Mouse (Mus musculus): ENCODE data around the gene Rnase1. TPM values are rescaled to one million over a fixed set of nuclear protein-coding genes. Genes with fewer than 3 reads are reported as not detected.

Rnase1 gene
- total RNA-seq, 1 experiment from 2014 or later, result not detected

DNA sequence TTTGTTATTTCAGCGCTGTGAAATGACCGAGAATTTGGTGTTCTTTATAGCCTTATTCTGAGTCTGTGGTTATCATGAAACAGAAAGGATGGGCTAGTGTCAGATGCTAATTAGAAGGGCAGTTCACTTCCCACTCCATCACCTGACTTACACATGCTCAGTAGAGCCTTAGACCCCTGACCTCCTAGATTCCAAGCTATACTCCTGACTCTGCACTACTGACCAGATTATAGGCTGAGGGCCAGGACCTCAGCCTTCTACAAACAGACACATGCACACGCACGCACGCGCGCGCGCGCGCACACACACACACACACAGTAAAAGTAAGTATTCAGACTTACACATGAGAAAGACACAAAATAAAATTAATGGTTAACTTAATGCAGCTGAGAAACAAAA is 47.7 kb downstream of the Rnase1 start:
- ATAC-seq (ENCODE audit: extremely low read depth, insufficient number of reproducible peaks, low FRiP score, poor library complexity, severe bottlenecking), result no peak

DNA sequence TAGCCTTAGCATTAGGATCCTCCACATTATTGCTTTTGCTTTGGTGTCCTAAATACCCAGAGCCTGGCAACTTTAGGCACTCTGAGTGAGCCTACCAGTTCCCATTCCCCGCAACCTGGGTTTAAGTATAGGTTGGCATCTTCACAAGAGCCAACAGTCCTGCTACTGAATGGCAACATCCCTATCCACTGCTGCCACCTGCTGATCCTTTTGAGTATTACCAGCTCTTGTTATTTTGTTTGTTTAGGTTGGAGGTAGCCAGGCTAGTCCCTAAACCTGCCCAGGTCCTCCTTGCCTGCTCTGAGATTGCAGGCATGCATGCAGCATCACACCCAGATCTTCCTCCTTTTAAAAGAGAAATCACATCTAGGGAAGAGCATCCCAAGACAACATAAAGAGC is 48.3 kb downstream of the Rnase1 start:
- peak; percentile 84 for ATAC-seq (ENCODE audit: extremely low read depth, insufficient number of reproducible peaks, low FRiP score, poor library complexity, severe bottlenecking)

DNA sequence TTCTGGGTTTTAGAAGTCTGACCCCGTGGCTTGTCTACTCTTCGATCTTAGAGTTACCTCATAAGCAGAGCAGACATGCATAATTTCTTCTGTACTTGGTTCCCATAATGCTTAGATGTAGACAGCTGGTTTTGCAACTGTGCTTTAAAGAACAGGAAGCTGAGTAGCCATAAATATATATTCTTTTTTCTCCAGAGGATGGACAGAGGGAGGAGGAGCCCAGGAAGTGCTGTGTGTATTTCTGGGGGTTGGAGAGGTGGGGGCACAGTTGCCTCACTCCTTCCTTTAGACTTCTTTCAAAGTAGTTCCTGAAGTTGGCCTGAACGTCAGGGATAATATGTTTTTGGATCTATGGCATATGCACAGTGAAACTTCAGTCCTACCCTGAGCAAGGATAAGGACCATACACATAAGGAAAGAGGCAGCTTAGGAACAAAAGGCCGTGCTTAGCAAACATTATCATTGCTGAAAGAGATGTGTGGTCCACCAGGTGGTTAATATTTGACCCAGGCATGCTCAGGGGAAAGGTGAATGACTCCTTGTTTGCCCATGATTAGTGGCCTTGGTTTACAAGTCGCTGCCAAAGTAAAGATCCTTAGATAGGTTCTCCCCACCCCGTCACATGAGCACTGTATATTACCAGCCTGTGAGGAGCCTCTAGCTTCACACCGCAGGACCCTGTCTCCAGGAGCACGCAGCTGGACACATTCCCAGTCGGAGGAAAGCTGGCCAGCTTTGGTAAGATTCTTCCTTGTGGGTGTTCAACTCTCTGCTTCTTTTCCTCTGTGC is 50.7 kb downstream of the Rnase1 start:
- no peak for ATAC-seq (ENCODE audit: extremely low read depth, insufficient number of reproducible peaks, low FRiP score, poor library complexity, severe bottlenecking)

Other genes starting within 250 kb of the Rnase1 start
- not detected in 2 replicates for gene Klhl33, start 249.3 kb downstream of the Rnase1 start, total RNA-seq (2017)
- 46.7 and 58.8 TPM in 2 replicates for gene Osgep, start 221.9 kb downstream of the Rnase1 start, total RNA-seq (2017)
- gene Apex1, start 221.8 kb downstream of the Rnase1 start, total RNA-seq (2017), result 12.3 and 23.3 TPM in 2 replicates
- gene Pip4p1, start 215.9 kb downstream of the Rnase1 start, total RNA-seq (2017), result 48.2 and 58.0 TPM in 2 replicates
- 53.4 and 69.2 TPM in 2 replicates for gene Pnp, start 215.7 kb downstream of the Rnase1 start, total RNA-seq (2017)
- gene Gm49342, start 202.3 kb downstream of the Rnase1 start, total RNA-seq (2017), result not detected in 2 replicates
- 1.4 TPM in 1 of 2 replicates, not detected in the other for gene Pnp2, start 190.8 kb downstream of the Rnase1 start, total RNA-seq (2017)
- not detected in 2 replicates for gene Rnase10, start 139.0 kb downstream of the Rnase1 start, total RNA-seq (2017)
- gene Rnase9, start 104.9 kb downstream of the Rnase1 start, total RNA-seq (2017), result not detected in 2 replicates
- gene Rnase11, start 96.6 kb downstream of the Rnase1 start, total RNA-seq (2017), result not detected in 2 replicates
- gene Rnase12, start 89.1 kb downstream of the Rnase1 start, total RNA-seq (2017), result 2.6 TPM in 1 of 2 replicates, not detected in the other
- gene Olfr750, start 72.3 kb downstream of the Rnase1 start, total RNA-seq (2017), result not detected in 2 replicates
- gene Rnase4, start 55.7 kb downstream of the Rnase1 start, total RNA-seq (2017), result 2.0 and 2.1 TPM in 2 replicates
- gene Ang, start 55.6 kb downstream of the Rnase1 start, total RNA-seq (2017), result 2.2 and 2.3 TPM in 2 replicates
- gene Eddm3b, start 32.4 kb downstream of the Rnase1 start, total RNA-seq (2017), result not detected in 2 replicates
- gene Rnase6, start 22.9 kb downstream of the Rnase1 start, total RNA-seq (2017), result 227 and 232 TPM in 2 replicates
- not detected in 2 replicates for gene Rnase2b, start 15.5 kb upstream of the Rnase1 start, total RNA-seq (2017)
- gene Ang2, start 52.4 kb upstream of the Rnase1 start, total RNA-seq (2017), result not detected in 2 replicates
- not detected in 2 replicates for gene Ear14, start 56.6 kb upstream of the Rnase1 start, total RNA-seq (2017)
- not detected in 2 replicates for gene Rnase2a, start 109.3 kb upstream of the Rnase1 start, total RNA-seq (2017)
- gene Gm7247, start 215.0 kb upstream of the Rnase1 start, total RNA-seq (2017), result not detected in 2 replicates

Data from neutrophil, adult 5-6 weeks (primary cell).